Mouse (Mus musculus): ENCODE results near the gene Otud3.
A peak's percentile ranks its signal among the peaks of the same experiment; 100 is the strongest.
"Not testable (repeated sequence)": the region's sequence is repeated elsewhere in the genome, so short reads cannot be mapped to it uniquely, and the experiment has no call there.

Otud3 gene

DNA sequence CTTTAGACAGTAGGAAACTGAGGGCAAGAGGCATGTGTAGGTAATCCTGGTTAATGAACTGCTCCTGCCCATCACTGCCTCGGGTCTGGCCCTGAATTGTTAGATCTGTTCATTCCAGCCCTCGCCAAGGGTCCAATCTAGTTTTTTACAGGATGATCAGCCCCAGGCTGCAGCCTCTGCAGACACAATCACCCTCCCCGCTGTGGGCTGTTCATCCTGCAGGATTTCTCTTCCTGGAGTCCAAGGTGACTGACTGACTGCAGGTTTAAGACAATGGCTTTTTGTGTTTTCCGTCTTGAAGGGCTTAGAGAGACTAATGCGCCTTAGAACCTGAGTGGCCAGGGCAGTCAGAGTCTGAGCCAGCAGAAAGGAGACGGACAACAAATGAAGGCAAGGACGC lies 24.6 kb downstream of the Otud3 start:
- no peak for DNase-seq

- DNase-seq, result peak; percentile 86
Measured at GRCm38 (mm10) chr4:138884261-138884660, 29.5 kb downstream of the Otud3 start.

GRCm38 (mm10) chr4:138882179-138882578 lies 31.6 kb downstream of the Otud3 start:
- DNase-seq, result no peak

DNA sequence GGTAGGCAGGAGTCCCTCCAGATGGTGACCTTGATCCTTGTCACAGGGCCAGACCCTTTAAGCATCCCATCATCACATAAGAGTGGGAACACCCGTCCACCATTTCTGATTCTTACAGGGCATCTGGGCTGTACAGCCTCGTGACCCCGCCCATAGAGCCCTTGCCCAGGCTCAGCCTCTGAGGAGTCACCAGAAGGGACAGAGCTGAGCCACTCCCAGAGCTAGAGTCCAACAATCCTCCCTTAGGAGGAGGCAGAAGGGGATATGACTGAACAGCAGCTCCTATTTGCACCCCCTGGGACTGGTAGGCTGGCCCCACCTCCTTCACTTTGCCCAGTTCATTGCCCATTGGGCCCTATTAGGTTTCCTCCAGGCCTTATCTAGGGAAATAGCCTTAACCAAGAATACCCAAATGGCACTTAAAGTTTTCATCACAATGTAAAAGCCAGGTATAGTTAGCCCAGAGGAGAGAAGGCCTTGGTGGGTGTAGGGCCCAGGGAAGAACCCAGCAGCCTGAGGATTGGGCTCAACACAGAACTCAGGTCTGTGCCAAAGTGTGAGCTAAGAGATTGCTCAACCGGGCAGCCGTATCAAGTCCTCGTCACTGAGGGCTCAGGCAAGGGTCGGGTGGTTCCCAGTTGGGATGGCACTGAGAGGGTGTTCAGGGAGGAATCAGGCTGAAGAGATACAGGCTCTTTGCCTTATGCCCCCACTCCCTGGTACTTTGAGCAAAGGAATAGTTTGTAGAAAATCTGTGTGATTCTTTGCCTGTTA lies 32.7 kb downstream of the Otud3 start:
- DNase-seq, result no peak

DNA sequence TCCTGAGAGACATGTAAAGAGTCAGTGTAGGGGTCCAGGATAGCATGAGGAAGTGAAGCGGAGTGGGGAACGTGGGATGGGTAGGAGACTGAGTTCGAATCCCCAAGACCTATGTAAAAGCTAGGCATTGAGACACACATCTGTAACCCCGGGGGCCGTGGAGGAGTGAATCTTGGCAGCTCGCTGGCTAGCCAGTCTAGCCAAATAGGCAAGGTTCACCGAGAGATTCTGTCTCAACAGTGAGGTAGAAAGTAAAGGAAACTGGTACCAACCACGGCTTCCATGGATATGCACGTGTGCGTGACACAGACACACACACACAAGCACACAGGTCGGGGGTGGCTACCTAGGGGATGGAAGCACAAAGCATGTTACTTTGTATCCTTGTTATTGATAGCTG lies 33.9 kb downstream of the Otud3 start:
- no peak for DNase-seq

GRCm38 (mm10) chr4:138878783-138879182 lies 35.0 kb downstream of the Otud3 start:
- DNase-seq, result no peak

DNA sequence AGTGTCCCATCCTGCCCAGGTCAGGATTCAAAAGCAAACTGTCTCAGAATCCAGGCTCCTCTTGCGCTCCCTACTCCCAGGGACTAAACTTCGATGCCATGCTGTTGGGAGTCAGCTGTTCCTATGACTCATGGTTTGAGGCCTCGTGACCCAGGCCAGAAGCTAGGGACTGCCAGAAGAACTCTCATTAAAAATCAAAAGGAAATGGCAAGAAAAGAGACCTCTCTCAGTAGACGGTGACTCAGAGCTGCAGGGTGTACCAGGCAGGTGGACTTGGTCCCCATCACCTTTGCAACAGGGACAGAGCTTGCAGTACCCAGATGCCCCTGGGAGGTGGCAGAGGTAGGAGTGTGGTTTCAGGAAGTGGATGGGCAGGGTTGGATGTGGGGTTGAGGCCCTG lies 36.0 kb downstream of the Otud3 start, which contains the start of gene Pla2g2e:
Gene Pla2g2e (plus strand): TSS at position 212 of the 400 bp plus-strand sequence.
- DNase-seq, result no peak

- DNase-seq, result no peak
Measured at GRCm38 (mm10) chr4:138875986-138876385, 37.8 kb downstream of the Otud3 start.

DNA sequence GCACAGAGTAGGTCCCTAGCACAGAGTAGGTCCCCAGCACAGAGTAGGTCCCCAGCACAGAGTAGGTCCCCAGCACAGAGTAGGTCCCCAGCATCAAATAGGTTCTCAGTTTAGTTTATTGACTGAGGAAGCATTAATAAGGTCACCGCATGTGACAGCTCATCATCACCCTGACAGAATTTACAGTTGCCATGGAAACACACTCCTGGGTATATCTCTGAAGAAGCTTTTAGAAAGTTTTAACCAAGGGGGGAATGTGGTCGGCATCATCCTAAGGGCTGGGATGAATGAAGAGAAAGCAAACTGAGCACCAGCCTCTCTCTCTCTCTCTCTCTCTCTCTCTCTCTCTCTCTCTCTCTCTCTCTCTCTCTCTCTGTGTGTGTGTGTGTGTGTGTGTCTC lies 38.5 kb downstream of the Otud3 start:
- DNase-seq, result not testable (repeated sequence)

DNA sequence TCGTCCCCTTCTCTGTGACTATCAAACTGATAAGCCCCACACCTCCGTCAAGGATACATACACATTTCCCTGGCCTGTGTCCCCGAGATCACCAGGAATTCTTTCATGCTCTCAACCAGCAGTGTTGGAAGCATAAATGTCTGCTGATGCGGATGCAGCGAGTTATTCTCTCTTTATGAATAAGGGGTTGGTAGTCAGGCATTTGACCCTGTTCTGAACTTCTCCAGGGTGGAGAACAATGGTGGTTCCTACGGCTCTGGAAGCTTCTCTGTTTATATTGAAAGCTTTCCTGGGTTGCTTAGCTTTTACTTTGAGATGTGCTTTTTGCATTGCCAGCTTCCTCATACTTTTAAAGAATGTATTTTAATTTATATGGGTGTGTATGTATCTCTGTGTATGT lies 39.9 kb downstream of the Otud3 start, which contains the start of gene Gm13030:
Gene Gm13030 (minus strand): TSS at position 101 of the 400 bp plus-strand sequence.
- DNase-seq, result no peak

- DNase-seq, result no peak
Measured at GRCm38 (mm10) chr4:138868666-138869065, 45.1 kb downstream of the Otud3 start.

GRCm38 (mm10) chr4:138866413-138866812 lies 47.3 kb downstream of the Otud3 start:
- DNase-seq, result peak; percentile 86

- no peak for DNase-seq
Measured at GRCm38 (mm10) chr4:138865991-138866390, 47.8 kb downstream of the Otud3 start.

DNA sequence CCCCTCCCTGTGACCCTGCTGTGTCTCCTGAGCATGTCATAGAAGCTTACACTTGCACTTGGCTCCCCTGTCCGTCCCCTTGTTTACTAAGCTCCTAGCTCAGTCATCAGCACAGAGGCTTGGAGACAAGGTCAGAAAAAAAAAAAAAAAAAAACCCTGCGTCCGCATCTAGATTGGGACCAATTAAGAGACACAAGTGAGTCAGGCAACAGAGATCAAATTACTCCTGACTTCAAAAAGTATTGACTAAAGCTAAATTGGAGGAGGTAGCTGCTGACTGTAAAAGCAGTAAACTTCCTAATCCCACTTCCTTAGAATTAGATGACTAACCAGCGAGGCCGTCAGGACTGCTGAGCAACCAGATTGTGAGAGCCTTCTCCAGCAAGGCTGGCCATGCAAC lies 48.7 kb downstream of the Otud3 start:
- DNase-seq, result no peak

DNA sequence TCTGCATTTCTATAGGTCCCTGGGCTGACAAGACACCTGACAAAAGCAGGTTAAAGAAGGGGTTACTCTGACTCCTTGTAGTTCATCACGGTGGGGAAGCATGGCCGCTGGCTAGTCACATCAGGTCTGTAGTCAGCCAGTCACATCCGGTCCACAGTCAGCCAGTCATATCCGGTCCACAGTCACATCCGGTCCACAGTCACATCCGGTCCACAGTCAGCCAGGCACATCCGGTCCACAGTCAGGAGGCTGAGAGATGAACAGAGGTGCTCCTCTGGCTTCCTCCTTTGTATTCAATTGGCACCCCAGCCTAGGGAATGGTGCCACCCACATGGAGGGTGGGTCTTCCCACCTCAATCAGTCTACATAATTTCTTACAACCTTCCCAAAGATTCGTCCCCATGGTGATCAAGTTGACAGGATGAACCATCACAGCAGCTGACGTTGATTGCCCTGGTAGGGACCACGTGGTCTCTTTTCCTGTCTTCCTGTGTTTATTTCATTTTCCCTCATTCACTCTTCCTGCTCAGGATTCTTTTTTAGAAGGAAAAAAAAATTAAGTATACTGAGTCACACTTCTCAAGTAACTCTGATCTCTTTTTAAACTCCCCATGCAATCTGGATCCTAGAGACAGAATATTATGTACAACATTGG lies 50.3 kb downstream of the Otud3 start, which contains the start of gene Pla2g5:
Gene Pla2g5 (minus strand): TSS at position 139 of the 655 bp plus-strand sequence.
- DNase-seq, result no peak

DNA sequence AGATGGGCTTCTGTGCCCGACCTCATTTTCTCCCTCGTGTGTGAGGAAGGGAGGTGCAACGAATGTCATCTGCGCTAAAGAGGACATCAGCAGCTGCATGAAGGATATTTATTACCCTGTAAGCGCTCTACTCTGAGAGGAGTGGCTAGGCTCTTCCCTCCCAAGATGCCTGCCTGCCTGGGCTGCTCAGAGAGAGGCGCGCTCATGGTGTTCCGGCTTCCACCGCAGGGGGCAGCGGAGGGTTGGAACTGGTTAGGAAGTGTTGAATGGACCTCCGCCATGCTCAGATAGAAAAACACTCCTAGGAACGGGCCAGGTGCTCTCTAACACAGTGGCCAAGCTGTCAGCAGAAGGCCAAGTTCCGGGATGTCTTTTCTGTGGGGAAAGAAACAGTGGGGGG lies 54.0 kb downstream of the Otud3 start:
- peak; percentile 72 for DNase-seq

DNA sequence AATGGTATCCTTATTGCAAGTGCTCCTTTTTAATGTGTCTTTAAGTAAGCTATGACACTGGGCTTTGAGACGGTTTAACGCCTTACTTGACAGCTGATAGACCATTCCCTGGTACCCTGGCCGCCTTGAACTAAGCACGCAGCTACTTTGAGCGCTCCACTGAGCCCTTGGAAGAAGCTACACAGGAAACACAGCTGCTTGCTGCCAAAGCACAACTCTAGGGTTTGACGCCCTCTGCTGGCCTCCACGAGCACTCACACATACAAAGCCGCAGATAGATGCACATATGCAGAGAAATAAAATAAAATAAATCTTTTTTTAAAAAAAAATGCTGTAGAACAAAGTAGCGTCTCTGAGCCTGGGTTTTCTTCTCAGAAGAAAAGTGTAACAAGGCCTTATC lies 54.5 kb downstream of the Otud3 start:
- no peak for DNase-seq

GRCm38 (mm10) chr4:138858446-138858845 lies 55.3 kb downstream of the Otud3 start:
- no peak for DNase-seq

DNA sequence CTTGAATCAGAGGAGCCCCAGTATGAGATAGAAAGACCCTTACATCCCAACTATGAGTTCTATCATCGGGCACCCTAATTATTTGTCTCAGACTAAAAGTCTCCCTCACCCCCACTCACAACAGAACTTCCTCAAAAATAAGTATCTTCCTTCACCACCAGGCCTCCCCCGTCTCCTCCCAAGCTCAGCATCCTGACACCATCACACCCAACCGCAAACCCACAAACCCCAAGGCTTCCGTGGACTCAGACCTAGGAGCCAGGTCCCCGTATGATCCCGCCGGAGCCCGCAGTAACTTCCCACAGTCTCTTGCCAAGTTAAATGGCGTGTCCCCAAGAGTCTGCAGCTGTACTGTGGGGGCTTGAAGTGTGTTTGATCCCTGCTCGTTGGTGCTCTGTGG lies 56.2 kb downstream of the Otud3 start:
- no peak for DNase-seq

- peak; percentile 75 for DNase-seq
Measured at GRCm38 (mm10) chr4:138856491-138856890, 57.3 kb downstream of the Otud3 start.

GRCm38 (mm10) chr4:138855092-138855632 lies 58.6 kb downstream of the Otud3 start:
- no peak for DNase-seq

DNA sequence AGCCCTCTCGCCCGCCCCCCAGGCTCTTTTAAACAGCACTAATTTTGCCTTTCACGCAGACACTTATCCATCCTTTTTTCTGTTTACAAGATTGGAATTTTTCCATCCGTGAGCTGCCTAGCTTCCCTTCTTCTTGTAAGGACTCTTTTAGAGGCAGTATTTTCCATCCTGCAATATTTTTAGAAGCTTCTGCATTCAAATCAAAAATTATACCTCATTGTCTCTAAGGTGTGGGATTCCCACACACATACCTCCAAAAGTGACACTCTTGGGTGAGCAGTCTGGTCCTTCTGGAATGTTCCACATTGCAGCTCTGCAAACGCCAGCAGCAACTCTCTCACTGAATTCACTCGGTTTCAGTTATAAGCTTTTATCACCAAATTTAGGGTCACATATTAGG lies 60.8 kb downstream of the Otud3 start:
- no peak for DNase-seq

DNA sequence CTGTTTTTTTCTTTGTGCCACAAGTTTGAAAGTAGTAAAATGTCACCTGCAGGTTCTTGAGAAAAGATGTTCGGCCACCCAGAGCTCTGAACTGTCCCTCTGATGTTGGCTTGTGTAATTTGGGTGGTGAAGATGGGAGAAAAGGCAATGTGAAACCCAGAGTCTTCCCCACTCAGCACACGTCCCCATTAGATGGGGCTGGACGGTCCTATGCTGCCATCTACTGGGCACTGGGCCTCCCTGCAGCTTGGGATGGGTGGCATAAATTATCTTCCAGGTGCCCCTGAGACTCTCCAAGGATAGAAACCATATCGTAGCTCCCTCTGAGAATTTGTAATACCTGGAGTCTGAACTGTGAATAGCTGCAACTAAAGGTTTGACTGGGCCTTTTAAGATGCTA lies 62.3 kb downstream of the Otud3 start:
- DNase-seq, result peak; percentile 72
